Mouse (Mus musculus) spleen, postnatal 36 days (tissue): ENCODE measurements around the gene Btk.

Experiments
- DNase-seq, 2 experiments: peaks; one replicate each; pipeline ENCODE4 v3.0.0; 2022; ENCODE audit warnings: low spot score in 2 of 2, mixed read lengths in 1 of 2

Gene Btk

DNA sequence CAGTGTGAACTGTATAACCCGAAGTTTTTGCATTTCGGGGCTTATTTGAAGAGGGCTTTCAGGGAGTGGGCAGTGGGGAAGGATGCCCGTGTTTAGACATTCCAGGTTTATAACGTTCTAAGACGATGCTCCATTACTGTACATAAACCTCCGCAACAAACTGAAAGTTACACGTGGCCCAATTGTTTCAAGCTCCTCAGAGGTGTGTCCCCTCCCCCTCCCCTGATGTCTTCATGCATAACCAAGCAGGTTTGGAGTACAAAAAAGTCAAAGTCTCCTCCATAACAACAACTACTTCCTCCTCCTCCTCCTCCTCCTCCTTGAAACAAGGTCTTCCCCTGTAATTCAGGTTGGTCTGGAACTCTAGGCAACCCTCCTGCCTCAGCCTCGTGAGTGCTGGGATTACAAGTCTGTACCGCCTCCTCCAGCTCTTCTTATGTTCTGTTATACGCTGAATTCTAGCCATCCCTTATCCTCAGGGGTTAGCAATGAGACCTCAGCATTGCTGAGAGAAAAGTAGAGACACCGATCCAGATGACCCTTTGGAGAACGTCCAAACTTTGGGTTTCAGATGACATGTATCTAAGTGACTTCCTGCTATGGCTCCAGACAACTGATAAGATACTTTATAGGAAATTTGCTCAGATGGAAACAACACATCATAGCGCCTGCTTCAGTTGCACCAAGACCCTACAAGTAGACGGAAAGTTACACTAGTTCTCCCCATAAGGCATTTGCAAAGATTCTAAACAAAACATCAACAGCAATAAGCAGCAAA lies 2.7 kb downstream of the Btk start:
- peak; percentile 45 to 46 for DNase-seq

DNA sequence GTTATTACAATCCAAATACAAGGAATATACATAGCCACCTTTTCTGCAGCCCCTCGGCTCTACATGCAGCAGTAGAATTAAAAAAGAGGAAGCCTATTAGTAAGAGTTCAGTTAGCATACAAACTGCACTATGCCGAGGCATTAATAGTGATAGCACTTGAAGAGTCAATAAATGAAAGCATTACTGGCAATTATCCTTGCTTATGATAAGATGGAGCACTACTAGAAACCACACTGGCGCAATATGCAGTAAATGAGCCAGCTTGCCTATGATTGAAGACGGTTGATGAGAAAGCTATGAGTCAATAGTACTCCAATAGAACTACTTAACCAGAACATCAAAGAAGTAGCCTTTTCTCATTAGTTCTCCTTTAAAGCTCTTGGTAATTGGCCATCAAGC lies 5.5 kb downstream of the Btk start:
- no peak for DNase-seq

GRCm38 (mm10) chrX:134566536-134567222 lies 16.7 kb downstream of the Btk start:
- DNase-seq: peak; percentile 80 to 82

DNA sequence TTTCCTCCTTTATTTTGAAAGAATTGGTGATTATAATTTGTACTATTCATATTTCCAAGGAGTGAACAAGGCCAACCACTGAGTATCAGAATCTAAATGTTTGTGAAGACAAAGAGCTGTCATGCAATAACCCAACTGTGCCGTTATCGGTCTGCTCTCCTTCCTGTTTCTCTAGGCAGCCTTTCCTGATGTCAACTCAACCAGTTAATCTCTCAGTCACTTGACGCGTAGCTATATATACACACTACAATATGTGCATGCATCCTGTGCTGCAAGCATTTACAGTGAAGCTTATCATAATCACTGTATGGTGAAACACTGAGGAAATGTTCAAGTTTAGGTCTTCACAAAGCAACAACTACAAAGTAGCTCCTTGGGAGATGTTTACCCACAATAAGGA lies 19.0 kb downstream of the Btk start:
- peak; percentile 58 to 61 for DNase-seq

DNA sequence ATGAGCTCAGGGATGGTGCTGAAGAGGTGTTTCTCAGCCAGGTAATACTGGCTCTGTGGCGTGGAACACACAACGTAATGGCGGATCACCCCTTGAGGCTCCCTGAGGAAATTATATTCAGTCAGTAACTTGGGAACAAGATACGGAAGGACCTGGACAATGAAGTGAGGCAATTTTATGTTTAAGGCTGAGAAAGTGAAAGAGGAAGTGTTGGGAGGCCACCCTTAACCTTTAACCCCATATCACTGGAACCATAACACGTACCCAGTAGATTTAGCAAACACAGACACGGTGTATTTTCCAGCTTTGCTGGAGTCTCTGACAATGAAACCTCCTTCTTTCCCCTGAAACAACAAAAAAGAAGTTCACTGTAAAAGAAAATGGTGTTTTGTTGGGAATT lies 28.9 kb downstream of the Btk start:
- no peak for DNase-seq

DNA sequence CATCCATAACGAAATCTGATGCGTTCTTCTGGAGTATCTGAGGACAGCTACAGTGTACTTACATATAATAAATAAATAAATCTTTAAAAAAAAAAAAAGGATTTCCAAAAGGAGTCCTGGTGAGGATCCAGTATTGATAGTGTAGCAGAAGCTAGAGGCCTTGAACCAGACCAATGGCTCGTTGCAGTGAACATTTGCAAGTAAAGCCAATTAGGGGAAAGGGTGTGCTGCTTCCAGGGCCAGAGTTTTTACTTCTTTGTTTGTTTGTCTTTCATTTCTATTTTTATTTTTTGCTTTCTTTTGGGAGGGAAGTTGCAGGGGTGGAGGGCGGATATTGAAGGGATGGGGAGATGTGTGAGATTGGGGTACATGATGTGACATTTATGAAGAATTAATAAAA lies 30.0 kb downstream of the Btk start:
- no peak for DNase-seq

DNA sequence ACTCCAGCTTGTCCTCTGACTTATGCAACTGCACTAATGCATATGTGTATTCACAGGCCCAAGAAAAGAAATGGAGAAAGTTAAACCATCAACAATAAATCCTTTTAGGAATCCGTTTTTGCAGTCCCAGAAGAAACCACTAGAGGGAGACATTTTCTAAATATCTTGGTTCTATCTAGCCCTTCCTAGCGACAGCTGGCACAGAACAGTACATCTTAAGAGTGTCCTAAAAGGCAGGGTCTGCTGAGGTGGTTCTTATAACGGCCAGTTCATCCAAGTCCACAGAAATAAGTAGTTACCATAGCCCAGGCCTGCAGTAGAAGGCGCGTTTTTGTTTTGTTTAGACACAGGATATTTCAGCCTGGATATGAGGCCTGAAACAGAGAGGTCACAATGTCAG lies 32.5 kb downstream of the Btk start:
- DNase-seq: peak; percentile 22 to 28

DNA sequence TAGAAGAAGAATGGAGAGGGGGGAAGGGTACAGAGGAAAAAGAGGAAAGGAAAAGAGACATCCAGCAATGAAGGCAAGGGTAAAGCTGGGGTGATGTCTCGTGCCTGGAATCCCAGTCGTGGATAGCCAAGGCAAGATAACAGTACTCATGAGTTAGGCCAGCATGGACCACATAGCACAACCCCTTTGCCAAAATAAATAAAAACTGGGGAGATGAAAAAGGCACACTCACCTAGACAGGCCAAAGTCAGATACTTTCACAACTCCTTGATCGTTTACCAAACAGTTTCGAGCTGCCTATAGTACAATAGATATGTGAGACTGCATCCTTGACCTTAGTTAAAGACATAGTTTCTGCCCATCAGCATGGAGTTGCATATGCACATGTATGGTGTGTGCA lies 36.0 kb downstream of the Btk start:
- DNase-seq: no peak

- DNase-seq: no peak
Measured at GRCm38 (mm10) chrX:134541955-134542308, 41.4 kb downstream of the Btk start.

DNA sequence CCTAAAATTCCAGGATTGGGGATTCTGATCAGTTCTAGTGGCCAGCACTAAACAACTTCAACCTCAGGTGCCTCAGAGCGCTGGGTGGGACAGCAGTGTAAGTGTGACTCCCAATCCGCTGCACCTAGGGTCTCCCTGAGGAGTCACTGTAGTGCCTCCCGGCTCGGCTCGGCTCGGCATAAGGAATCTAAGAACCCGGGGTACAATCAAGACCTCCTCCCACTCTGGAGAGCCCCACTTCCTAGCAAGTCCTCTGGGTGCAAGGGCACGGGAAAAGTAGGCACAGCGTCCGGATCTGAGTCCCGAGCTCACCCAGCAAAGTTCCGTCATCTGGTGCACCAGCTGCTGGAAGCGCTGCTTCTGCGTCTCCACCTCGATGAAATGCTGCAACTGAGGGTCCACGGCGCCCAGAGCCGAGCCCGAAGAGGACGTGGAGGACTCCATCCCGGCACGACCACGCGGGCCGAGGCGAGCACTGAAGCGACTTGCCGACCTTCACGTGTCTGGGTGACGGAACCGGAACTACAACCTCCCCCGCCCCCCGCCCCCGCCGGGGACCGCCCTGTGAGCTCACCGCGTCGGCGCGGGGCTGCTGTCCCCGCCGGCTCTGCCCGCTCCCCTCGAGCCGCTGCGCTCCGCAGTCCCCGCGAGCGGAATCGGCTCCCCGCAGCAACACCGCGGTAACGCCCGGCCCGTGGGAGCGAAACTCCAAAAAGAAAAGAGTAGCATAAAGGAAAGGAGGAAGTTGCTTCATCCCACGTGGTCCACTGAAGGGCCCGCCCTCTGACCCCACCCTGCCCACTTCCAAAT lies 42.0 kb downstream of the Btk start, which contains the start of gene Timm8a1:
Timm8a1 (minus strand) TSS at position 721 of the 810 bp plus-strand sequence.
- peak; percentile 40 to 42 for DNase-seq

DNA sequence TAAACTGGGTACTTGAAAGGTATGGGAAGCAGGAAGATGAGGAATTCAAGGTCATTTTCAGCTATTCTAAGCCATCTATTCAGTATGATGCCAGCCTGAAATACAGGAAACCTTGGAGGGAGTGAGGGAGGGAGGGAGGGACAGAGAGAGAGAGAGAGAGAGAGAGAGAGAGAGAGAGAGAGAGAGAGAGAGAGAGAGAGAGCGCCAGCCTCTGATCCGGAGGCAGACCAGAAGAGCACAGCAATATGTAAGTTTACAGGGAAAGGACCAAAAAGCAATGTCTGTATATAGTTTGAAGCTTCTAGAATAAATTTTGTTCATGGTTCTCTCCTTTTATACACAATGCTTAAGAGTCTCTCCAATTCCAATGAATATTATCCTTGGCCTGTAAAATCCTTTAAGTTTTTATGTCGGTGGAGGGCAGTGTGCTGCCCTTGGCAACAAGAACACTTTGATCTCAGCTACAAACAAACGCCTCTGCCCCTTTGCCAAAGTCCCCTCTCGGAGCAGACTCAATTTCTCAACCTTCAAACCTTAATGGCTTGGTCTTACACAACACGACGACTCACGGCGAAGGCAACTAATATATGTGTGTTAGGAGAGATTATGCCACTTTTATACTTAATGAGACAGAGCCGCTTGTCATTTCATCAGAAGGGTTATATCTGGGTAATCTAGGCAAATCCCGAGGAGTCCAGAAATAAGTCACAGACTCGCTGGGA lies 42.8 kb downstream of the Btk start:
- no peak for DNase-seq

GRCm38 (mm10) chrX:134539795-134540194 lies 43.6 kb downstream of the Btk start:
- peak; percentile 11 to 19 for DNase-seq

- DNase-seq: no peak
Measured at GRCm38 (mm10) chrX:134533346-134533745, 50.0 kb downstream of the Btk start.

DNA sequence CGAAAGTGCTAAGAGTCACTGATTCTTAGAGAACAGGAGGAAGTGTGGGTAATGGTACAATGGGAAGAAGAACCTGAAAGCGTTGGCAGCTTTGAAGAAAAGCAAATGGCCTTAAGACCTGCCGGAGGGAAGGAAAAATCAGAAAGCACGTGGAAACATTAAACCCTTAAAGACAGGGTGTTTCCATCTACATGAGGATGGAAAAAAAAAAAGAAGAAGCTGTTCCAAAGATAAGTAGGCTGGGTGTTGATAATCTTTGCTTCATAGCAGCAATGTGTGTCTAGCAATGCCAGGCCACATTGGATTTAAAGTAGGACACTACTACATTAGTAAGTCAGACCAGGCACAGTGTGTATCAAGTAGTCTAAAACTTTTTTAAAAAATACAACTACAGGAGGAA lies 58.1 kb downstream of the Btk start:
- DNase-seq: no peak

DNA sequence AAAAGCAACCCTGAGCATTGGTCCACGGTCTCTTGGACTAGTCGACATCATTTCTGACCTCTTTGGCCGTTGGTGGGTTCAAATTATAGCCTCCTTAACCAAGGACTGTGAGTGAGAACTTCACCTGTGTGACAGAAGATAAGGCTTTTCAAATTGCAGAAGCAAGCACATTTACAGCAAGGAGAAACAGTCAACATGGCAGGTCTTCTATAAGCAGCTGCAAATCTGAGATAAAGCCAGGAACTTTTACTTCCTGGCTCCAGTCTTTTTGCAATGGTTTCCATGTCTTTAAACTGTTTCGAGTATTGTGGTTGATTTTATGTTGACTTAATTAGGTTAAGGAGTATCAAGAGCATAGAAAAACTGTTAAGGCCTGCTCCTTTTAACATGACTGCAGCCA lies 59.6 kb downstream of the Btk start:
- DNase-seq: no peak

- DNase-seq: no peak
Measured at GRCm38 (mm10) chrX:134509473-134509872, 73.9 kb downstream of the Btk start.

DNA sequence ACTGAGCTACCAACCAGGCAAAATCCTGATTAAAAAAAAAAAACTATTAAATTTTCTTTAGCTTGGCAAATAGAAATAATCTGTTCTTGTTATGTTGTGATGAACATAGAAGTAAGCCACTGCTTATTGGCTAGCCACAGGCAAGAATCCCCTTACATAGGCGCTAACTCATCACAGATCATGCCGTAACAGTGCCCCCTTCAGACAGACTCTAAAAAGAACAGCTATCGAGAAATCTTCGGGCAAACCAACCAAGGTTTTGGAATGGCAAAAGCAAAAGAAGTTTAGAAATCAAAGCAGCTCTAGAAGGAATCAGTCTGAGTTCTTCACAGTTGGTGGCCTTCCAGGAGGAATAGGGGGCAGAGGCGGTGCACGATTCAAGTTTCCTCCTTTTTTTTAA lies 75.4 kb downstream of the Btk start:
- no peak for DNase-seq

- DNase-seq: no peak
Measured at GRCm38 (mm10) chrX:134500651-134501050, 82.7 kb downstream of the Btk start.
